Mouse (Mus musculus): Measurements from ENCODE around the gene Eif6. TPM values are rescaled to one million over a fixed set of nuclear protein-coding genes. Genes with fewer than 3 reads are reported as not detected.
"Not testable (repeated sequence)": the region's sequence is repeated elsewhere in the genome, so short reads cannot be mapped to it uniquely, and the experiment has no call there.

The Eif6 gene
- polyA plus RNA-seq, 1 experiment from 2014 or later = 108 TPM

DNA sequence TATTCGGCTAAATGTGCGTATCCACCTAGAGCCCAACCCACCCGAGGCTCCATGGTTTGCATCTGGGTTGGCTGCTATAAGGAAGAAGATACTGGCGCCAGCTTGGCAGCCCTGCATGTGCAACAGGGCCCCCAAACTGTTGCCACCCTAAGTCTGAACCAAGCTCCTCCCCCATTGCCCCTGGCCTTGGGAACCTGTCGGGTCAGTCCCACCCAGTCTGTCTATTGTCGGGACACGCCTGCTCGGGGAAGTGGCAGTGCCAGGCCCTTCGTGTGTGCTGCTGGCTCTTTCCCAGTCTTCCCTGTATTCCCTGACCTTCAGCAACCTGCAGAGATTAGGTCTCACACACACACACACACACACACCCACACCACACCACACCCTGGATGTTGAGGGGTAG is 8.0 kb upstream of the Eif6 start, which contains the start of gene Fam83c:
TSS of gene Fam83c (minus strand) at position 123 of the 400 bp plus-strand sequence.
- Histone ChIP-seq H3K36me3 (ENCODE audit: control insufficient read depth, insufficient read depth) (no peaks in the 10 kb centered on the region), H3K9me3 (replicated peaks; ENCODE audit: control insufficient read depth, low read length) (no peaks in the 10 kb centered on the region), H3K4me1 (ENCODE audit: control insufficient read depth, low read depth, low read length) (no peaks in the 10 kb centered on the region), H3K27me3 (ENCODE audit: control insufficient read depth, insufficient read depth, low read depth, low read length) (no peaks in the 10 kb centered on the region; the same call in 1 of the 2 replicates), H3K27ac (ENCODE audit: low read length) (no peak within 1 kb of the TSS), H3K4me2 (ENCODE audit: low read depth, low read length) (no peak within 1 kb of the TSS), H3K4me3 (ENCODE audit: low read depth, low read length) (no peak within 1 kb of the TSS), H3K9ac (ENCODE audit: low read depth, low read length) (no peak within 1 kb of the TSS)
- ATAC-seq (ENCODE audit: low read depth) = no peak
- 55% methylated on average over 9 of the region's 9 CpGs for WGBS (ENCODE audit: insufficient replicate concordance)

DNA sequence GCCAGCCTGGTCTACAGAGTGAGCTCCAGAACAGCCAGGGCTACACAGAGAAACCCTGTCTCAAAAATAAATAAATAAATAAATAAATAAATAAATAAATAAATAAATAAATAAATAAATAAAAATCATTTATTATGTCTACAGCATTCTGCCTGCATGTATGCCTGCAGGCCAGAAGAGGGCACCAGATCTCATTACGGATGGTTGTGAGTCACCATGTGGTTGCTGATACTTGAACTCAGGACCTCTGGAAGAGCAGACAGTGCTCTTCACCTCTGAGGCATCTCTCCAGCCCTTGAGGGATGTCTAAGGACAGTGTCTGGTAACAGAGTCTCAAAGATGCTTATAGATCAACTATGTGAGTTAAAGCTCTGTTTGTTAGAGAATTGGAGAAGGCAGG is 5.4 kb upstream of the Eif6 start:
- 47% methylated on average over 1 of the region's 1 CpGs for WGBS (ENCODE audit: insufficient replicate concordance)
- not testable (repeated sequence) for H3K27me3 ChIP-seq (ENCODE audit: control insufficient read depth, insufficient read depth, low read depth, low read length); H3K9ac ChIP-seq (ENCODE audit: low read depth, low read length); ATAC-seq (ENCODE audit: low read depth); H3K4me1 ChIP-seq (ENCODE audit: control insufficient read depth, low read depth, low read length); H3K4me3 ChIP-seq (ENCODE audit: low read depth, low read length); H3K9me3 ChIP-seq (replicated peaks; ENCODE audit: control insufficient read depth, low read length); H3K4me2 ChIP-seq (ENCODE audit: low read depth, low read length); H3K36me3 ChIP-seq (ENCODE audit: control insufficient read depth, insufficient read depth); H3K27ac ChIP-seq (ENCODE audit: low read length)

- Histone ChIP-seq H3K27ac (ENCODE audit: low read length) (no peak overlapping the region), H3K9me3 (replicated peaks; ENCODE audit: control insufficient read depth, low read length) (no peaks in the 10 kb centered on the region), H3K4me2 (ENCODE audit: low read depth, low read length) (no peak overlapping the region), H3K4me1 (ENCODE audit: control insufficient read depth, low read depth, low read length) (peaks cover 13% of the 10 kb centered on the region), H3K9ac (ENCODE audit: low read depth, low read length) (no peak overlapping the region), H3K36me3 (ENCODE audit: control insufficient read depth, insufficient read depth) (no peaks in the 10 kb centered on the region), H3K27me3 (ENCODE audit: control insufficient read depth, insufficient read depth, low read depth, low read length) (no peaks in the 10 kb centered on the region; the same call in 1 of the 2 replicates), H3K4me3 (ENCODE audit: low read depth, low read length) (no peak overlapping the region)
- 39% methylated on average over 9 of the region's 9 CpGs for WGBS (ENCODE audit: insufficient replicate concordance)
- no peak for ATAC-seq (ENCODE audit: low read depth)
Measured at GRCm38 (mm10) chr2:155831302-155831701, 4.6 kb upstream of the Eif6 start.

DNA sequence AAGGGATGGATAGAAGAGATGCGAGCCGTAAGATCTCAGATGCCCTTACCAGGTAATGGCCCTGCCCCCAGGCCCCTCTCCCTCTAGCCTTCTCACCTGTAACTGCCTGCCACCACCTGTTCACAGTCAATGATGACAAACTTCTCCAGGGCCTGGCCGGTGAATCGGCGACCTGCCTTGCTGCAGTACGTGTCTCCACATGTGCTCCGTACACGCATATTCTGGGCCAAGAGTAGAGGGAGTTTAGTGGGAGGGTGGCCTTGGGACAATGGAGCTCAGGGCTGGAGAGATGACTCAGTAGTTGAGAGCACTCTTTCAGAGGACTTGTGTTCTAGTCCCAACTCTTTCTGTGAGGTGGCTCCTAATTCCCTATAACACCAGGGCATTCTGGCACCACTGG is 4.1 kb upstream of the Eif6 start:
- Histone ChIP-seq H3K4me2 (ENCODE audit: low read depth, low read length) (no peak overlapping the region), H3K27ac (ENCODE audit: low read length) (no peak overlapping the region), H3K36me3 (ENCODE audit: control insufficient read depth, insufficient read depth) (no peaks in the 10 kb centered on the region), H3K4me3 (ENCODE audit: low read depth, low read length) (no peak overlapping the region), H3K4me1 (ENCODE audit: control insufficient read depth, low read depth, low read length) (peaks cover 13% of the 10 kb centered on the region), H3K9ac (ENCODE audit: low read depth, low read length) (no peak overlapping the region), H3K27me3 (ENCODE audit: control insufficient read depth, insufficient read depth, low read depth, low read length) (no peaks in the 10 kb centered on the region; the same call in 1 of the 2 replicates), H3K9me3 (replicated peaks; ENCODE audit: control insufficient read depth, low read length) (no peaks in the 10 kb centered on the region)
- ATAC-seq (ENCODE audit: low read depth) = no peak
- WGBS (ENCODE audit: insufficient replicate concordance) = 75% methylated on average over 8 of the region's 8 CpGs

- H3K4me1 ChIP-seq (ENCODE audit: control insufficient read depth, low read depth, low read length) = peaks cover 21% of the 10 kb centered on the region
- no peaks in the 10 kb centered on the region for H3K9me3 ChIP-seq (replicated peaks; ENCODE audit: control insufficient read depth, low read length)
- ATAC-seq (ENCODE audit: low read depth) = peak; percentile 16
- H3K27ac ChIP-seq (ENCODE audit: low read length) = peak overlapping the region; percentile 84
- WGBS (ENCODE audit: insufficient replicate concordance) = 1% methylated on average over 51 of the region's 52 CpGs
- H3K4me2 ChIP-seq (ENCODE audit: low read depth, low read length) = peak overlapping the region; percentile 79
- peaks cover 23% of the 10 kb centered on the region for H3K36me3 ChIP-seq (ENCODE audit: control insufficient read depth, insufficient read depth)
- H3K27me3 ChIP-seq (ENCODE audit: control insufficient read depth, insufficient read depth, low read depth, low read length) = no peaks in the 10 kb centered on the region
- H3K9ac ChIP-seq (ENCODE audit: low read depth, low read length) = peak overlapping the region; percentile 85
- peak overlapping the region; percentile 92 for H3K4me3 ChIP-seq (ENCODE audit: low read depth, low read length)
Measured at GRCm38 (mm10) chr2:155825904-155826629, 658 bp downstream of the Eif6 start.

GRCm38 (mm10) chr2:155823722-155824121 is 3.0 kb downstream of the Eif6 start:
- Histone ChIP-seq H3K4me3 (ENCODE audit: low read depth, low read length) (no peak overlapping the region), H3K4me2 (ENCODE audit: low read depth, low read length) (no peak overlapping the region), H3K4me1 (ENCODE audit: control insufficient read depth, low read depth, low read length) (peaks cover 31% of the 10 kb centered on the region), H3K36me3 (ENCODE audit: control insufficient read depth, insufficient read depth) (peaks cover 31% of the 10 kb centered on the region), H3K27ac (ENCODE audit: low read length) (no peak overlapping the region), H3K27me3 (ENCODE audit: control insufficient read depth, insufficient read depth, low read depth, low read length) (no peaks in the 10 kb centered on the region), H3K9me3 (replicated peaks; ENCODE audit: control insufficient read depth, low read length) (no peaks in the 10 kb centered on the region), H3K9ac (ENCODE audit: low read depth, low read length) (no peak overlapping the region)
- no peak for ATAC-seq (ENCODE audit: low read depth)
- 88% methylated on average over 8 of the region's 8 CpGs for WGBS (ENCODE audit: insufficient replicate concordance)

- Histone ChIP-seq H3K36me3 (ENCODE audit: control insufficient read depth, insufficient read depth) (peaks cover 31% of the 10 kb centered on the region), H3K9me3 (replicated peaks; ENCODE audit: control insufficient read depth, low read length) (no peaks in the 10 kb centered on the region), H3K4me3 (ENCODE audit: low read depth, low read length) (no peak overlapping the region), H3K27me3 (ENCODE audit: control insufficient read depth, insufficient read depth, low read depth, low read length) (no peaks in the 10 kb centered on the region), H3K4me2 (ENCODE audit: low read depth, low read length) (no peak overlapping the region), H3K27ac (ENCODE audit: low read length) (no peak overlapping the region), H3K9ac (ENCODE audit: low read depth, low read length) (no peak overlapping the region), H3K4me1 (ENCODE audit: control insufficient read depth, low read depth, low read length) (peaks cover 29% of the 10 kb centered on the region)
- no peak for ATAC-seq (ENCODE audit: low read depth)
- 82% methylated on average over 5 of the region's 5 CpGs for WGBS (ENCODE audit: insufficient replicate concordance)
Measured at GRCm38 (mm10) chr2:155820779-155821178, 5.9 kb downstream of the Eif6 start.

DNA sequence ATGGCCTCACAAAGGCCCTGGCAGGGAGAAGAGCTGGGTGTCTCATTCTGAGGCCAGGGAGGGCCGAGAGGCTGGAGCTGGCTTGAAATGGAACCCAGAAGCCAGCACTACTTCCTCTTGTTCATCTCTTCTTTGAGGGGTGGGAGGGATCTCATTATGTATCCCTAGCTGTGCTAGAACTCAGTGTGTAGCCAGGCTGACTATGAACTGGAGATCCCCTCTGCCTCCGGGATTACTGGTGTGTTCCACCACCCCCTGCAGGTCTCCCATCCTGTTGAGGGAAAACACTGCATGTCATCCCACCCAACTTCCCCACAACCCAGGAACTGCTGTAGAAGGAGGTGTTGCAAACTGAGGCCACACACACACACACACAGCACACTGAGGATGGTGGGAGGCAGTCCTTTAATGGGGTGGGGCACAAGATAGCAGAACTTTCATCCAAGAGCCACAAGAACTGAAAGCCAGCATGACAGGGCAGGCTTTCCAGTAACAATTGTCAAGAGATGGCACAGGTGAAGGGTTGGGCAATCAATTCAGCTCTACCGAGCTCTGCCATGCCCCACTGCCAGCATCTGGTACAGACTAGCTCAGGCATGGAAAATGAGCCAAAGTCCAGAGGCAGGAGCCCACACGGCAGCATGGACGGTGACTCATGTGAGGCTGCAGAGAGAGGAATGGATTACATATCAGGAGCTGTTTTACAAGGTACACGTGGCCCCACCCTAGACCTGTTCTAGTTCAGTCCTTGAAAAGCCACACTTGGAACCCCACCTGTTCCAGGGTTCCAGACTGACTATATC is 7.1 kb downstream of the Eif6 start:
- Histone ChIP-seq H3K9ac (ENCODE audit: low read depth, low read length) (peak overlapping the region; percentile 30; the same call in 1 of the 2 replicates), H3K4me3 (ENCODE audit: low read depth, low read length) (peak overlapping the region; percentile 88), H3K27me3 (ENCODE audit: control insufficient read depth, insufficient read depth, low read depth, low read length) (no peaks in the 10 kb centered on the region), H3K9me3 (replicated peaks; ENCODE audit: control insufficient read depth, low read length) (no peaks in the 10 kb centered on the region), H3K27ac (ENCODE audit: low read length) (peak overlapping the region; percentile 73), H3K36me3 (ENCODE audit: control insufficient read depth, insufficient read depth) (peaks cover 31% of the 10 kb centered on the region), H3K4me1 (ENCODE audit: control insufficient read depth, low read depth, low read length) (peaks cover 22% of the 10 kb centered on the region), H3K4me2 (ENCODE audit: low read depth, low read length) (peak overlapping the region; percentile 41)
- ATAC-seq (ENCODE audit: low read depth) = no peak
- 49% methylated on average over 6 of the region's 6 CpGs for WGBS (ENCODE audit: insufficient replicate concordance)

DNA sequence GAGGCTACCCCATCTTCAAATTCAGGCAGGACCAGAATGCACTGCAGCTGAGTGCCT is 7.5 kb downstream of the Eif6 start, which contains the start of gene BC029722:
TSS of gene BC029722 (minus strand) at position 35 of the 57 bp plus-strand sequence.
- H3K4me2 ChIP-seq (ENCODE audit: low read depth, low read length) = peak within 1 kb of the TSS; percentile 97

More for the DNA sequence above, 7.5 kb downstream of the Eif6 start, which contains the start of gene BC029722:
- ATAC-seq (ENCODE audit: low read depth) = no peak
- Histone ChIP-seq H3K27ac (ENCODE audit: low read length) (peak within 1 kb of the TSS; percentile 75), H3K27me3 (ENCODE audit: control insufficient read depth, insufficient read depth, low read depth, low read length) (no peaks in the 10 kb centered on the region), H3K4me3 (ENCODE audit: low read depth, low read length) (peak within 1 kb of the TSS; percentile 88), H3K36me3 (ENCODE audit: control insufficient read depth, insufficient read depth) (peaks cover 31% of the 10 kb centered on the region), H3K9me3 (replicated peaks; ENCODE audit: control insufficient read depth, low read length) (no peaks in the 10 kb centered on the region), H3K9ac (ENCODE audit: low read depth, low read length) (peak within 1 kb of the TSS; percentile 85), H3K4me1 (ENCODE audit: control insufficient read depth, low read depth, low read length) (peaks cover 22% of the 10 kb centered on the region)

All from liver, embryonic 16.5 days (tissue).